Mouse (Mus musculus): Measurements from ENCODE around the gene Cfhr2.

- TF ChIP-seq CTCF (IDR thresholded peaks at IDR 0.05; ENCODE audit: extremely low read depth, insufficient read depth, low read length) (no peak), POLR2A (IDR thresholded peaks at IDR 0.05; ENCODE audit: extremely low read depth, insufficient read depth, low read length) (no peak)
Measured at GRCm38 (mm10) chr1:139781143-139781542, 77.4 kb downstream of the Cfhr2 start, which contains the start of gene Gm4788.

All from cortical plate, adult 2 months (tissue).